Mouse (Mus musculus) myocyte (in vitro differentiated cells): ENCODE data around the gene Bend4. TPM values are rescaled to one million over a fixed set of nuclear protein-coding genes. Genes with fewer than 3 reads are reported as not detected.

Source experiments
- H3K27me3 ChIP-seq: one replicate; pipeline ENCODE4 v1.6.1; 2011; ENCODE audit not compliant: control insufficient read depth, insufficient read depth, insufficient read length
- H3K36me3 ChIP-seq: one replicate; pipeline ENCODE4 v1.6.1; 2011; ENCODE audit not compliant: control insufficient read depth, insufficient read depth
- H3K4me2 ChIP-seq: one replicate; pipeline ENCODE4 v1.6.1; 2011; ENCODE audit warnings: low read depth, control low read depth
- H3K4me3 ChIP-seq: one replicate; pipeline ENCODE4 v1.5.1; 2011; ENCODE audit warnings: mild to moderate bottlenecking, control low read depth, moderate library complexity
- H3K79me2 ChIP-seq: one replicate; pipeline ENCODE4 v1.6.1; 2011; ENCODE audit not compliant: control insufficient read depth, insufficient read depth
- H3ac ChIP-seq: one replicate; pipeline ENCODE4 v1.6.1; 2011; ENCODE audit not compliant: control insufficient read depth, insufficient read length
- CEBPB ChIP-seq: IDR thresholded peaks from 2 replicates; pipeline ENCODE4 v1.6.1; 2011; ENCODE audit warnings: mild to moderate bottlenecking, moderate library complexity; ENCODE audit not compliant: poor library complexity, insufficient read depth, severe bottlenecking
- E2F4 ChIP-seq: IDR thresholded peaks from one replicate; pipeline ENCODE4 v1.6.1; 2011; ENCODE audit warnings: mild to moderate bottlenecking, control low read depth, moderate library complexity; ENCODE audit not compliant: insufficient read depth
- MAX ChIP-seq: IDR thresholded peaks from one replicate; pipeline ENCODE4 v1.6.1; 2011; ENCODE audit warnings: low read depth, mild to moderate bottlenecking, control low read depth
- MYOD1 ChIP-seq, 3 experiments: IDR thresholded peaks; one replicate each; pipeline ENCODE4 v1.6.1; 2011; ENCODE audit warnings: control low read depth in 2 of 3, low read depth in 2 of 3, mild to moderate bottlenecking in 2 of 3, moderate library complexity in 1 of 3; ENCODE audit not compliant: insufficient read length in 2 of 3, control insufficient read depth in 1 of 3
- MYOG ChIP-seq, 3 experiments: IDR thresholded peaks; one replicate each; pipeline ENCODE4 v1.6.1; 2011; ENCODE audit warnings: control low read depth in 2 of 3, low read depth in 2 of 3, mild to moderate bottlenecking in 2 of 3; ENCODE audit not compliant: insufficient read length in 2 of 3, control insufficient read depth in 1 of 3, insufficient read depth in 1 of 3
- POLR2A ChIP-seq: IDR thresholded peaks from one replicate; pipeline ENCODE4 v1.6.1; 2011; ENCODE audit warnings: low read depth, mild to moderate bottlenecking, control low read depth, moderate library complexity; ENCODE audit not compliant: insufficient read length
- POLR2AphosphoS2 ChIP-seq: IDR thresholded peaks from one replicate; pipeline ENCODE4 v1.6.1; 2011; ENCODE audit warnings: low read depth, control low read depth; ENCODE audit not compliant: insufficient read length
- REST ChIP-seq: IDR thresholded peaks from one replicate; pipeline ENCODE4 v1.6.1; 2011; ENCODE audit warnings: mild to moderate bottlenecking, control low read depth, moderate library complexity; ENCODE audit not compliant: insufficient read depth, insufficient read length
- SRF ChIP-seq: IDR thresholded peaks from one replicate; pipeline ENCODE4 v1.6.1; 2011; ENCODE audit warnings: low read depth; ENCODE audit not compliant: control insufficient read depth, insufficient read length
- TCF12 ChIP-seq: IDR thresholded peaks from one replicate; pipeline ENCODE4 v1.6.1; 2011; ENCODE audit warnings: mild to moderate bottlenecking, control low read depth; ENCODE audit not compliant: poor library complexity, insufficient read depth, severe bottlenecking
- TCF3 ChIP-seq: IDR thresholded peaks from one replicate; pipeline ENCODE4 v1.6.1; 2011; ENCODE audit warnings: low read depth, control low read depth; ENCODE audit not compliant: insufficient read length
- USF1 ChIP-seq: IDR thresholded peaks from one replicate; pipeline ENCODE4 v1.6.1; 2011; ENCODE audit warnings: low read depth, mild to moderate bottlenecking, control low read depth, moderate library complexity
- polyA plus RNA-seq: library from polyadenylated mRNA; unstranded; fragments of >200 nt; fragmentation: generic; extraction: Trizol; gene quantifications from one replicate; pipeline ENCODE4 v1.2.1, GENCODE M21; 2012; ENCODE audit warnings: missing spikeins

The Bend4 gene
- polyA plus RNA-seq, 1 experiment, result not detected

DNA sequence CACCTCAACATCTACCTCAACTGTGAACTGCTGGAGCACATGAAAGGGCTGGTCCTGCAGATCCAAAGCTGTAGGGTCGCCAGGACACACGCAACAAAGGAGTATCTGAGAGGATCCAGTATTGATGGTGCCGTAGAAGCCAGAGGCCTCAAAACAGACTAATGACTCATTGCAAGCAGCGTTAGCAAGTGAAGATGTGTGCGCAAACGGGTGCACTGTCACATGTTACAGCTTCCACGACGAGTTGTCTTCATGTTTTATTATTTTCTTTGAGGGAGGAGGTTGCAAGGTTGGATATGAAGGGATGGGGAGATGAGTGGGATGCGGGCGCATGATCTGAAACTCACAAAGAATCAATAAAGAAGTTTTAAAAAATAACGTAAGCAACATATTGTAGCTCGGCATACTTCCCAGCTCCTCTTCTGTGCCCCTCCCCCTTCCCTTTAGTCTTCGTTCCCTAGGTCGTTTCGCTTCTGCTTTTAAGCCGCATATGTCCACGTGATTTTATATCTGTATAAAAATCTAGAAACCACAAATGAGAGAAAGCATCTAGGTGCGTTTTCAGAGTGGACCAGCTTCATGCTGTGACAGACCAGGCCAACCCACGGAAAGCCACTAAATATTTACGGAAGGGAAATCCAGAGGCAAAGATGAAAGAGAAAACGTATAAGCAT, 22.0 kb upstream of the Bend4 start:
- TF ChIP-seq SRF (no peak), USF1 (no peak), REST (no peak), POLR2AphosphoS2 (no peak), POLR2A (no peak), CEBPB (no peak), MYOG (IDR thresholded peaks at IDR 0.05; ENCODE audit: control insufficient read depth in 1 of 3, insufficient read depth in 1 of 3, insufficient read length in 2 of 3, low read depth in 2 of 3) (no peak), MAX (no peak), E2F4 (no peak), TCF3 (no peak), TCF12 (no peak), MYOD1 (IDR thresholded peaks at IDR 0.05; ENCODE audit: control insufficient read depth in 1 of 3, insufficient read length in 2 of 3, low read depth in 2 of 3) (no peak)
- no peak overlapping the region for H3K4me2 ChIP-seq
- H3K79me2 ChIP-seq, result no peaks in the 10 kb centered on the region
- no peaks in the 10 kb centered on the region for H3K36me3 ChIP-seq
- no peak overlapping the region for H3ac ChIP-seq
- no peaks in the 10 kb centered on the region for H3K27me3 ChIP-seq
- no peak overlapping the region for H3K4me3 ChIP-seq

DNA sequence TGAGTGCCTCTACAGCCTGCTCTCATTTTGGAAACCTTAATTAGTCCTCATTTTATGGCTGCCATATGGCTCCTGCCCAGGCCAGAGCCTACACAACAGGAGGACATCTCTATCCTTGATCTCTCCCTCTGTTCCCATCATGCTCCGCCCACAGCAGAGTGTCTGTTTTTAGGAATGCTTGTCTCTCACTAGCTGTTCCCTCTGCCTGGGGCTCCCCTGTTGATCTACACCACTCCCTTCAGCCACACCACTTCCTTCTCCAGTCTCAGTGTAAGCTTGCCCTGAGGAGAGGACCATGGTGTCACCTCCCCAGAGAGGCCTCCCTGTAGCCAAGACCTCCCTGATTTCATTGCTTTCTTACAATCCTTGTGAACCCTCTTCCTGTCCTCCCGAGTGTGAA, 18.4 kb upstream of the Bend4 start:
- no peak for TF ChIP-seq SRF
- no peak for TF ChIP-seq MAX
- TF ChIP-seq MYOG (IDR thresholded peaks at IDR 0.05; ENCODE audit: control insufficient read depth in 1 of 3, insufficient read depth in 1 of 3, insufficient read length in 2 of 3, low read depth in 2 of 3), result no peak
- no peak for TF ChIP-seq POLR2AphosphoS2
- TF ChIP-seq REST, result no peak
- TF ChIP-seq TCF3, result no peak
- no peak for TF ChIP-seq E2F4
- no peak for TF ChIP-seq MYOD1 (IDR thresholded peaks at IDR 0.05; ENCODE audit: control insufficient read depth in 1 of 3, insufficient read length in 2 of 3, low read depth in 2 of 3)
- TF ChIP-seq CEBPB, result no peak
- no peak for TF ChIP-seq POLR2A
- TF ChIP-seq TCF12, result no peak
- TF ChIP-seq USF1, result no peak

DNA sequence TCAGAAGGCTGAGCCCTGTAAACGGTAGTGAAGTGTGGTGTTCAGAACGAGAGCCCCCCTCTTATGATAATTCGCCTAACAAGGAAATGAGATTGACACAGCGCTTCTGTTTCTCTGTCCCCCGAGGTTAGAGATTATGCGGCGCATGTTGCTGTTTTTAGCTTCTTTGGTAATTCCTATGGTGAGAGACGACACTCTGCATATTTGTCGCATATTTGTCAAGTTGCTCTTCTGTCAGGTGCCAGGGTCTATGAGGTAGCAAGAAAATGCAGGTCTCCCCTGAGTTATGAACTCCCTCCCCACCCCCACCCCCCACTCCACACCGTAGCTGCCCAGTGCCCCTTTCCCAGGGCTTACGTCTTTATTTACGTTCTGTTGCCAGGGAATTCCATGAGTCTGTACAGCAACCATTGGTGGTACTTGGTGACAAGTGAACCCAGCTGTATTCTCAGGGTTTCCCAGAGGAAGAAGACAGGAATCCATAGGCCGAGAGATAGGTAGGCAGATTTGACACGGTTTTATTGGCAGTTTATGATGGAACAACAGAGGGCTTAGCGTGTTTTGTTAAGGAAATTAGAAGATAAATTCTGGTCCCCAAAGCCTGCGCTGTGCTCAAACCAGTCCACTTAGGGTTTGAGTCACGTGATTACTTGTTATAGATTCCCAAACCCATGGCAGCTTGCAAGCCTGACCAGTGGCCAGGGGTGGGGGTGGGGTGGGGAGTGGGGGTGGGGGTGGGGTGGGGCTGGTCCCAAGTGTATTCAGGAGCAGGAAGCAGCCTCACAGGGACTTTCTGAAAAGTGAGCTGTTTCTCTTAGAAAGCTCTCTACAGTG, 16.3 kb upstream of the Bend4 start:
- no peaks in the 10 kb centered on the region for H3K79me2 ChIP-seq
- H3K4me3 ChIP-seq, result no peak overlapping the region
- no peak overlapping the region for H3K4me2 ChIP-seq
- no peaks in the 10 kb centered on the region for H3K36me3 ChIP-seq
- TF ChIP-seq E2F4 (no peak), MAX (no peak), SRF (no peak), TCF3 (no peak), POLR2AphosphoS2 (no peak), USF1 (no peak)
- no peak overlapping the region for H3ac ChIP-seq
- no peaks in the 10 kb centered on the region for H3K27me3 ChIP-seq

More for the DNA sequence above, 18.4 kb upstream of the Bend4 start:
- Histone ChIP-seq H3K36me3 (no peaks in the 10 kb centered on the region), H3K4me2 (no peak overlapping the region), H3K4me3 (no peak overlapping the region), H3K27me3 (no peaks in the 10 kb centered on the region), H3ac (no peak overlapping the region), H3K79me2 (no peaks in the 10 kb centered on the region)

DNA sequence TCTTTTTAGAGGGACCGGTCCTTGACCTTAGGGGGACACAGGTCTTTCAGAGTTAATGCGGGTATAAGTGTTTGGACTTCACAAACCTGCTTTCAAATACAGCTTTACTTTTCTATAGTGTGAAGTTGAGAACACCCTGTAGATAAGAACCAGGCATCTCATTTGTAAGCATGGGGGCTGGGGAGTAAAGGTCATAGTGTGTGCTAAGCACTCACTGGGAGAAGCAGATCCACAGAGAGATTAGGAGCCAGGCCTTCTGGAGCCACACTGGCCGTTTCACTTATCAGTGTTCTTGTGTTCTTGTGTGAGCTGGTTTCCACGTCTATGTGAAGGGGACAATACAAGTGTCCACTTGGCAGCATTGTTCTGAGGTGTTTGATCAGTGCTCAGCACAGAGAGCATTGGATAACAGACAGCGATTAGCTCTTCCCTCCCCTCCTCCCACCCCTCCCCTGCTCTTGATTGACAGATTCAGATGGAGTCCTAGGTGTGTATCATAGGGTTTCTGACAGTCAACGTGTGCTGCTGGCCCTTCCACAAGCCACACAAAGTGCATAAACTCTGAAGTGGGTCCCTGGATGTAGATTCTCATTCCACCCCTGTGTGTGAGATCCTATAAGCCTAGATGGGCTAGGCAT, 14.8 kb upstream of the Bend4 start:
- no peak overlapping the region for H3K4me3 ChIP-seq
- no peaks in the 10 kb centered on the region for H3K36me3 ChIP-seq
- TF ChIP-seq CEBPB (no peak), MYOD1 (IDR thresholded peaks at IDR 0.05; ENCODE audit: control insufficient read depth in 1 of 3, insufficient read length in 2 of 3, low read depth in 2 of 3) (no peak), REST (no peak), MAX (no peak), USF1 (no peak), MYOG (IDR thresholded peaks at IDR 0.05; ENCODE audit: control insufficient read depth in 1 of 3, insufficient read depth in 1 of 3, insufficient read length in 2 of 3, low read depth in 2 of 3) (no peak), POLR2AphosphoS2 (no peak), E2F4 (no peak), SRF (no peak), POLR2A (no peak), TCF12 (no peak), TCF3 (no peak)
- no peak overlapping the region for H3K4me2 ChIP-seq
- H3K79me2 ChIP-seq, result no peaks in the 10 kb centered on the region
- no peaks in the 10 kb centered on the region for H3K27me3 ChIP-seq
- no peak overlapping the region for H3ac ChIP-seq
